Mouse (Mus musculus) myocyte (in vitro differentiated cells): ENCODE results near the gene Ankdd1a.

Experiments
- CEBPB ChIP-seq: IDR thresholded peaks from 2 replicates; pipeline ENCODE4 v1.6.1; 2011; ENCODE audit warnings: mild to moderate bottlenecking, moderate library complexity; ENCODE audit not compliant: poor library complexity, insufficient read depth, severe bottlenecking
- E2F4 ChIP-seq: IDR thresholded peaks from one replicate; pipeline ENCODE4 v1.6.1; 2011; ENCODE audit warnings: mild to moderate bottlenecking, control low read depth, moderate library complexity; ENCODE audit not compliant: insufficient read depth
- MAX ChIP-seq: IDR thresholded peaks from one replicate; pipeline ENCODE4 v1.6.1; 2011; ENCODE audit warnings: low read depth, mild to moderate bottlenecking, control low read depth
- MYOD1 ChIP-seq, 3 experiments: IDR thresholded peaks; one replicate each; pipeline ENCODE4 v1.6.1; 2011; ENCODE audit warnings: control low read depth in 2 of 3, low read depth in 2 of 3, mild to moderate bottlenecking in 2 of 3, moderate library complexity in 1 of 3; ENCODE audit not compliant: insufficient read length in 2 of 3, control insufficient read depth in 1 of 3
- MYOG ChIP-seq, 3 experiments: IDR thresholded peaks; one replicate each; pipeline ENCODE4 v1.6.1; 2011; ENCODE audit warnings: control low read depth in 2 of 3, low read depth in 2 of 3, mild to moderate bottlenecking in 2 of 3; ENCODE audit not compliant: insufficient read length in 2 of 3, control insufficient read depth in 1 of 3, insufficient read depth in 1 of 3
- POLR2A ChIP-seq: IDR thresholded peaks from one replicate; pipeline ENCODE4 v1.6.1; 2011; ENCODE audit warnings: low read depth, mild to moderate bottlenecking, control low read depth, moderate library complexity; ENCODE audit not compliant: insufficient read length
- POLR2AphosphoS2 ChIP-seq: IDR thresholded peaks from one replicate; pipeline ENCODE4 v1.6.1; 2011; ENCODE audit warnings: low read depth, control low read depth; ENCODE audit not compliant: insufficient read length
- REST ChIP-seq: IDR thresholded peaks from one replicate; pipeline ENCODE4 v1.6.1; 2011; ENCODE audit warnings: mild to moderate bottlenecking, control low read depth, moderate library complexity; ENCODE audit not compliant: insufficient read depth, insufficient read length
- SRF ChIP-seq: IDR thresholded peaks from one replicate; pipeline ENCODE4 v1.6.1; 2011; ENCODE audit warnings: low read depth; ENCODE audit not compliant: control insufficient read depth, insufficient read length
- TCF12 ChIP-seq: IDR thresholded peaks from one replicate; pipeline ENCODE4 v1.6.1; 2011; ENCODE audit warnings: mild to moderate bottlenecking, control low read depth; ENCODE audit not compliant: poor library complexity, insufficient read depth, severe bottlenecking
- TCF3 ChIP-seq: IDR thresholded peaks from one replicate; pipeline ENCODE4 v1.6.1; 2011; ENCODE audit warnings: low read depth, control low read depth; ENCODE audit not compliant: insufficient read length
- USF1 ChIP-seq: IDR thresholded peaks from one replicate; pipeline ENCODE4 v1.6.1; 2011; ENCODE audit warnings: low read depth, mild to moderate bottlenecking, control low read depth, moderate library complexity

DNA sequence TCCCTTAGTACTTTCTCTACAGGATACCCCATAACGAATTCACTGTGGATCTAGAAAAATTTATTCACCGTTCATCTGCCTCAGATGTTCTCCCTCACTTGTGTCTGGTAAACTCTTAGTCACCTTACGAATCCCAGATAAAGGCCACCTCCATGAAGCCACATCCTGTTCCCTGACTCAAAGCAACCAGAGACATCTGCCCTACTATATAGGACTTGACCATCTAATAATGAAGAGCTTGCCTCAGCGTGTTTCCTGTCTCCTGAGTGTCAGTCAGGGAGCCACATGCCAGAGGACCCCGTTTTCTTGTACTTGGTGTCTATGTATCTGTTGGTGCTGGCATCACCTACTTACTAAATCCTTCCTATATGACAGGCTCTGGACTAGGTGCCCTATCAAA lies 29.6 kb upstream of the Ankdd1a start:
- TF ChIP-seq POLR2AphosphoS2 = no peak
- TF ChIP-seq TCF12 = no peak
- TF ChIP-seq E2F4 = no peak
- TF ChIP-seq POLR2A = no peak
- no peak for TF ChIP-seq TCF3
- TF ChIP-seq MYOG (IDR thresholded peaks at IDR 0.05; ENCODE audit: control insufficient read depth in 1 of 3, insufficient read depth in 1 of 3, insufficient read length in 2 of 3, low read depth in 2 of 3) = no peak
- TF ChIP-seq MYOD1 (IDR thresholded peaks at IDR 0.05; ENCODE audit: control insufficient read depth in 1 of 3, insufficient read length in 2 of 3, low read depth in 2 of 3) = no peak
- no peak for TF ChIP-seq USF1
- TF ChIP-seq MAX = no peak
- no peak for TF ChIP-seq CEBPB
- no peak for TF ChIP-seq REST
- TF ChIP-seq SRF = no peak
